Mouse (Mus musculus) urinary bladder, adult 18-20 months (tissue): ENCODE data around the gene Xkr8.
A peak's percentile ranks its signal among the peaks of the same experiment; 100 is the strongest.
"Not testable (repeated sequence)": the region's sequence is repeated elsewhere in the genome, so short reads cannot be mapped to it uniquely, and the experiment has no call there.

ENCODE experiments used
- DNase-seq, 2 experiments: peaks; one replicate each; pipeline ENCODE4 v3.0.0; 2022; ENCODE audit warnings: low spot score in 2 of 2, mixed read lengths in 2 of 2

The Xkr8 gene

GRCm38 (mm10) chr4:132732148-132732684 lies at the start of gene Xkr8:
Xkr8 (minus strand) TSS chr4:132732546.
- DNase-seq: peak; percentile 81 to 83

GRCm38 (mm10) chr4:132780288-132780687 lies 47.9 kb upstream of the Xkr8 start:
- no peak for DNase-seq

GRCm38 (mm10) chr4:132778562-132779201 lies 46.3 kb upstream of the Xkr8 start:
- DNase-seq: no peak

GRCm38 (mm10) chr4:132776764-132777163 lies 44.4 kb upstream of the Xkr8 start:
- peak; percentile 34 to 42 for DNase-seq

GRCm38 (mm10) chr4:132774905-132775304 lies 42.6 kb upstream of the Xkr8 start:
- DNase-seq: no peak

- DNase-seq: no peak
Observed at GRCm38 (mm10) chr4:132771776-132772175, 39.4 kb upstream of the Xkr8 start.

- peak; percentile 93 to 98 for DNase-seq
Observed at GRCm38 (mm10) chr4:132767914-132768876, 35.8 kb upstream of the Xkr8 start, which contains the start of gene Rpa2. Rpa2 (plus strand) TSS chr4:132768332.

GRCm38 (mm10) chr4:132763125-132763524 lies 30.8 kb upstream of the Xkr8 start:
- not testable (repeated sequence) for DNase-seq

- no peak for DNase-seq
Observed at GRCm38 (mm10) chr4:132762602-132763001, 30.3 kb upstream of the Xkr8 start.

- DNase-seq: no peak
Observed at GRCm38 (mm10) chr4:132760296-132760695, 27.9 kb upstream of the Xkr8 start.

- DNase-seq: no peak
Observed at GRCm38 (mm10) chr4:132757633-132758351, 25.4 kb upstream of the Xkr8 start.

- DNase-seq: peak; percentile 64 to 73
Observed at GRCm38 (mm10) chr4:132756974-132757373, 24.6 kb upstream of the Xkr8 start, which contains the start of gene Smpdl3b. Smpdl3b (minus strand) TSS chr4:132757252.

GRCm38 (mm10) chr4:132752992-132753391 lies 20.6 kb upstream of the Xkr8 start:
- DNase-seq: no peak

- DNase-seq: no peak
Observed at GRCm38 (mm10) chr4:132749258-132749982, 17.1 kb upstream of the Xkr8 start.

- no peak for DNase-seq
Observed at GRCm38 (mm10) chr4:132748778-132749177, 16.4 kb upstream of the Xkr8 start.

GRCm38 (mm10) chr4:132747664-132748259 lies 15.4 kb upstream of the Xkr8 start:
- peak in 1 of 2 experiments; percentile 24 for DNase-seq

GRCm38 (mm10) chr4:132746911-132747517 lies 14.7 kb upstream of the Xkr8 start:
- no peak for DNase-seq

GRCm38 (mm10) chr4:132743992-132744911 lies 11.9 kb upstream of the Xkr8 start:
- no peak for DNase-seq

GRCm38 (mm10) chr4:132741491-132741890 lies 9.1 kb upstream of the Xkr8 start:
- no peak for DNase-seq
